Mouse (Mus musculus): ENCODE measurements at regions not wholly inside any gene's neighbourhood (a gene's known extent, or its start where the extent isn't known, plus 50 kb on each side); places are given as distances from the start of the nearest gene placed in this dataset.

DNA sequence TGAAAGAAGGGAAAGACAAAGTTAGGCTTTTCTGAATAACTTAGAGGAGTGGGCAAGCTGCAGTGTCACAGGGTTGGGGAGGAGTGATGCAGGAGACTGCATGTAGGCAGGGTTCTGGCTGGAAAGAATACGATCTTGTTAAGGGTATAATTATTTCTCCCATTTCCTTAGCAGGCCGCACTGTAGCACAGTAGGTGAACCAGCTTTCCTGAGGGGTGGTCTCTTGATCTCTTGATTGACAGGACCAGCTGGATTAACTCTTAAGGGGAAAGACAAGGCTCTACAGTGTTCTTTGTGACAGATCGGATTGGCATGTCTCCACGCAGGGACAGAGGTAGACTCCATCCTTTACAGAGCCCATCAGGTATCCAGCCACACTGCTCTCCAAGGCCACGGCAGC lies 54.5 kb upstream of the Meis1 start:
- no peak for DNase-seq (ENCODE audit: low spot score)

DNA sequence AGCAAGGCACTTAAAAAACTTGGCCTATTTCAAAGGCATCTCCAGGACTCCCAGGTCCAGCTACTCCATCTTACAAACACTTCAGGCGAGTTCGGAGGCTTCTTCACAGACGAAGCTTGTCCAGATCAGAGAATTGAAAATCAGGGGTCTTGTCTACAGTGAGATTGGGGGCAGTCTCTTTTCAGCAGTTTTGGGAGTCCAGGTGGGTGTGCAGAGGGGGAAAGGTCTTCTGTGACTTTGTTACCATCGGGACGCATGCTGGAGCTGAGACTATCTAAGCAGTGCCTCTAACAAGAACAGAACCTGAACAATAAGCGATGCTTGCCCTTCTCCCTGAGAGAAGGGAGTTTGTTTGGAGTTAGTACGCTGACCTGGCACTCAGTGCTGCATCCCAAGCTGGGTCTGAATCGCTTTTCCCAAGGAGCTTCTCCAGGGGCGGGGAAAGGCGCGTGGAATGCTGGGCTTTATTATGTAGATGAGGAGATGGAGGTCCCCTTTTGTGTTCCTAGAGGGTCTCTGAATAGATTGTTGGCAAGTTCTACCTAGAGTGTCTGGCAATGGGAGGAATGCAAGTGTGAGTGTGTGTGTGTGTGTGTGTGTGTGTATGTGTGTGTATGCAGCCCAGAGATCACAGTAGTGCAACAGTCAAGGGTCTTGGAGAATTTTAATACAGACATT lies 55.2 kb upstream of the Meis1 start:
- no peak for DNase-seq (ENCODE audit: low spot score)

DNA sequence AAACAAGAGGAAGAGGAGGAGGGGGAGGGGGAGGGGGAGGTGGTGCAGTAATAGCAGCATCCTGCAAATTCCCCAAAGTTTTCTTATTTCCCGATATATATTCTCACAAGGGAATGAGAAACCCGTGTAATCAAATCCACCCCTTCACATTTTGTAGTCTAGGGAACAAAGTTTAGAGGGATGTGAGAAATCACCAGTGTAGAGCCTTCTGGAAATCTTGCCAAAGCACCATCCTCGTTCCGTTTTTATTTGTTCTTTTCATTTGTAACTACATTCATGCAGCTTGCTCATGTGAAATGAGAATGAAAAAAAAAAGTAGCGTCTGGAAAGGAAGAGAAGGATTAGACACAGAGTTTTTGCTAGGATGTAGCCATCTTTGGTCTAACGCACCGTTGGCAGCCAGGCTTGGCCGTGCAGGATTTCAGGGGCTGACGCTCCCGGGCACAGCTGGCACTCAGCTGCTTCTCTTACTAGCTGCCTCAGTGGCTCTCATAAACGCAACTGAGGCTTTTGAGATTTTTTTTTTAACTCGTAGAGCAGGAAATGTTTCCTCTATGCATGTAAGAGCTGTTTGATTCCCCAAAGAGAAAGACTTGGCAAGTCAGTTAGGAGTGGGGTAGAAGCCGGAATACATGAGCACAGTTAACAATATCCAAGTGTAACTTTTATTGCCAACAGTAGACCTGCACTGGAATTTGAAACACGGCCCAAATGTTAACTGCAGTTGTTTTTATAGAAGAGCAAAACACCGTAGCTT lies 72.5 kb upstream of the Meis1 start:
- DNase-seq (ENCODE audit: low spot score): no peak

DNA sequence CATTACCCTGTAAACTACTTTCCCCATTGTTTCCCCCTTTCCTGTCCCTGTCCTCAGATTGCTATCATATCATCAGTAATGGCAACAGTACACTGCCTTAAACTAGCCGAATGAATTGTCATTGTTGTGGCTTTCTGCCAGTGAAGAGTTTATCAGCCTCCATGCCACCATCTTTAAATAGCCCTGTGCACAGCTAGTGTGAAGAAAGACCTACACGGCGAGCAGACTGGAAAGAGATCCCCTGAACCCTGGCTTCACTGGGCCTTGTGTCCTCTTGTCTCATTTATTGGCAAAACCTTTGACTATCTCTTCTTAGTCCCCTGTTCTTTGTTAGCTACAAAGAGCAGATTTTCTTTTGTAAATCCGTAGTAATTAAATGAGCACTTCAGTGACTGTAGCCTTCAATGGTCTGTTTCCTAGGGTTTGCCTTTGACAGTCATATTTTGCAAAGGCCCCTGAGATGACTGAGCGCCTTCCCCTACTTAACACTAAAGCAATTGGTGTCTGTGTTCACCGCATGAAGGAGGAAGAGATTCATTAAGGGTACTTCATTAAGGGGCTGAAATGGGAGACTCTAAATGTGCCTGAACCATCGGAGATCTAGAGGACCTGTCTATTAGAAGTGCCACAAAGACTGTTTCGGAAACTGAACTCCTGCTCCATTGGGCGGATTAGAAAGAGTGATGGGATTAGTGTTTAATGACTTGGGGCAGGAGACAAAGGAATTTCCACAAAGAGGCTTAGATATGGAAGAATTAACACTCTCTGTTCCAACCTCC lies 74.4 kb upstream of the Meis1 start:
- no peak for DNase-seq (ENCODE audit: low spot score)

DNA sequence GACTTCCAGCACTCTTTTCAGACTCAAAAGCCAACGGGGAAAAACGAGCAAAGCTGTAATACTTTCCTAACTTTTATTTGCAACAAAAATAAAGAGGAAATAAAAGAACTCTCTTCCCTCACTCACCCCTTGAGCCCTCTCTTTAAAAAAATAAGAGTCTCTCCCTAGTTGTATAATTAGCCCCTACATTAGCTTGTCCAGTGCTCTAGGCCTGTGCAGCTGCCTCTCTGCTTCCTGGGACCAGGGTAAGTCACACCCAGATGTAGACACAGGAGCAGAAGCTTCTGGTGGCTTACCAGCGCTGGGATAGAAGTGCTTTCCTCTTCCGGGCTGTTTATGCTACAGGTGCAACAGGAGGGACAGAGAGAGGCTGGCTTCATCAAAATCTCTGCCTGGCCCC lies 75.0 kb upstream of the Meis1 start:
- no peak for DNase-seq (ENCODE audit: low spot score)

DNA sequence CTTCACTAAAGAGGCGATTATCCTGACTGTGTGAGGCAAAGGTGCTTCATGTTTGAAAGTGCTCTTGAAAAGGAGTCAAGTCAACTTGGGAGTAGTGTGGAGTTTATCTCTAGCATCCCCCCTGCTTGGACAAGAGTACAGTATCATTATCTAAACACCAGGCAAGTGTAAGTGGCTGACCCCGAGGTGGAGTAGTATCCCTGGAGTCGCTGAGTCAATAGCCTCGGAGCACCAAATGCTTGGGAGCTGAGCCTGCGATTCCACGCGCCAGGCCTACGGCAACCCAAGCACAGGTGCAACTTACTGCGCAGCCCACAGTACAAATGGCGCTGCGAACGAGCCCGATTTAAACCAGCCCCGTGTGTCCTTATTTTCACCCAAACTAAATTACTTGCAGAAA lies 75.4 kb upstream of the Meis1 start:
- no peak for DNase-seq (ENCODE audit: low spot score)

DNA sequence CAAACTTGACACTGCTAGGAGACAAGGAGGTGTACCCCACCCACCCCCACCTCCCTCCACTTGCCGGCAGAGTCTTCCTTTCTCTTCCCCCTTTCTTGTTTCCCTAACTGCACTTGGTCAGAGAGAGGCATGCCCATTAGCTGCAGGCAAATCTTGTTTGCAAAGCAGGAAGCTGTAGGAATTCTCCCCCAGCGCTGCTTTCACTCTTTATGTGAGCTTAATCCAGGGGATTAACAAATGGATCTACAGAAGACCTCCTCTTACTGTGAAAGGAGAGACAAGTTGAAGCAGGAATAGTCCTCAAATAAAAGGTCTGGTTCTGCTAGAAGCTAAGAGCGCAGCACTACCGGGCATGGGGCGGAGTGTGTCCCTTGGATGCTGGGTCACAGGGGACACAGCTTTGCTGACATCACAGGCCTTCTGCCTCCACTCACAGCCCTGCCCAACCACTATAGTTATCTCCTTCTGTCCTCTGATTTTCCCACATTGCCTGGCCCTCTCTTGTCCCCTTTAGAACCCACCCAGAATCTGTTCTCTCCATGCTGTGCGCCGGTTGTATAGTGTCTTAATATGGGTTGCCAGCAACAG lies 84.3 kb upstream of the Meis1 start:
- no peak for DNase-seq (ENCODE audit: low spot score)

DNA sequence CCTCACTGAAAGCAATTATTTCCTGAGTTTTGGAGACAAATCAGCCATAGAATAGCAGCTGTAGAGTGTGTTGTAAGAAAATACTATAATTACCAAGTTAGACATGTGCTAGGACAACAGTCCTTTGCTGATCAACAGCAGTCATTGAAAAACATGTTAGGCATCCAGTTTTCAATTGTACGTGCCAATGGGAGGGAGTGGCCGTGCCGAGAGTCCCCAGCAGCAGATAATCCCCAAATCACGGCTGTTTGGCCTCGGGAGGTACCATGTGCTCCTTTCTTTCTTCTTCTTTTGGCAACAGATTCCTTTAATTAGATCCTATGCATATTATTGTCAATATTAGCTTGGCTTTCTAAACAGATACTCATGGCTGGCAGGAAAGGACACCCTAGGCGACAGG lies 88.4 kb upstream of the Meis1 start:
- DNase-seq (ENCODE audit: low spot score): no peak

DNA sequence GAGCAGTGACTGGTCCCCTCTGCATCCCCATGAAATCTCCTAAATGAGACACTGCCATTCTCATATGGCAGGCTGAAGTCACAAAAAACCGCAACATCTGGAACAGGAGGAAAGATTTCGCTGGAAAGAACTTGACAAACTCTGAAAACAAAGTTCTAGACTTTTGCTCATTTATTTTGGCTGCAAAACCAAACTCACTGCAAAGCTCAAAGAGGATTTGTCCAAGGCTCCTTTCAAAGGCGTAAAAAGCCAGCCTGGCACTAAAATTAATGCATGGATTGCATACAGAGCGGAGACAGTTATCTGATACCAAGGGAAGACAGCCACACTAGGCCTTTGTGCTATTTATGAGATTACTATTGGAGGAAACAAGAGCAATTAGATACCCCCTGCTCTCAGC lies 90.3 kb upstream of the Meis1 start:
- no peak for DNase-seq (ENCODE audit: low spot score)

DNA sequence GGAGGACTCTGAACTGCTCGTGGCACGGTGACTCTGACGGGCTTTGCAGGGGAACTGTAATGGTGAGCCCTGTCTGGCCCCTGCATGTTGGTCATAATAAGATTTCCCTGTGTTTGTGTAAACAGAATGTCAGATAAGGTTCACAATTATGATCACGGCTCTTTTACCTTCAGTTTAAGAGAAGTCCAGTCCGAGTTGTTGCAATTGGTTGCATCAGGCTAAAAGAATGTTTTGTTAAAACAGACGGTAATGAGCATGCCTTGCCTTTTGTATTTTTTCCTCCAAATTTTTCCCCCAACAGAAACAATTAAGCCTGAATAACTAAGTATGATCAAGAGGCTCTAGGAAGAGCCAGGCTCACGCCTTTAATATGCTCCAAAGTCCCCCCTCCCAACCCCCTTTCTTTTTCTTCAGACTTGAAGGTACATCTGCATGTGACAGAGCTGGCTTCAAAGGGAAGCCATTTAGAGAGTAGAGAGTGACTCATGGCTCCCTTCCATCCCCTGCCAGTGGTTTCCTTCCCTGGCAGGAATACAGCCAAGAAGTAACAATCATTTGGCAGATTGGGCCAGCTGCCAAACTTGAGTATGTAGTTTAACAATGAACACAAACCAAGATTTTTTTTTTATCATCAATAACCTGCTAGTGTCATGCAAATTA lies 93.3 kb upstream of the Meis1 start:
- no peak for DNase-seq (ENCODE audit: low spot score)

DNA sequence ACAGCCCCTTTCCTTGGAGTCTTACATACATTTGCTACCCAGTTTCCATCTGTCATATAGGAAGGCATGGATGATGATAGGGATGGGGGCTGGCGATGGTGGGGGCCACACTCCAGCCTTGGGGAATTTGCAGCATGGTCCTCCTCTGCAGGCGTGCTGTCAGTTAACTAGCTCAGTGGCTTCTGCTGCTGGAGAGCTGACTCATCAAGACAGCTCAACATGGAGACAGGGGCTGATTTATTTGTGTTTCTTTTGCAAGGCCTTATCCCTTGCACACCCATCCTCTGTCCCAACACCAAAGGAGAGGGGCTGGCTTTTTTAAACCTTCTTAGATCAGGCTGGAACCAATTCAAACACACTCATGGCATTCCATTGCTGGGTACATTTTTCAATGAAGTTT lies 98.3 kb upstream of the Meis1 start:
- no peak for DNase-seq (ENCODE audit: low spot score)

DNA sequence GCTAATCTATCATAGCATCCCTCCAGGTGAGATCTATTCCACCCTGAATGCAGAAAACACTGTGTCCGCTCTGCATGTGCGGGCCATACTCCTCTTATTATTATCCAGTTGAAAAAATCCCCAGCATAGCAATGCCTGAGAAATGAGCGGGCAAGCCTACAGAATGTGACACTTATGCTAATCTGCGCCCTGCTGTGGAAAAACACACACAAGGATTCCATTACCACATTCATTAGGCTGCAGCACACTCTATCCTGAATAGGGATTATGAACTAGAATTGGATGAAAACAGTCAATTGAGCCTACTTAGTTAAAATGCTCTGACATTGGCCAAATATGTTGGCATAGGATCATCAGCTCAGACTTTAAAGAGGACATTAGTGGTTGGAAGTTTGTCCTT lies 99.5 kb upstream of the Meis1 start:
- no peak for DNase-seq (ENCODE audit: low spot score)

DNA sequence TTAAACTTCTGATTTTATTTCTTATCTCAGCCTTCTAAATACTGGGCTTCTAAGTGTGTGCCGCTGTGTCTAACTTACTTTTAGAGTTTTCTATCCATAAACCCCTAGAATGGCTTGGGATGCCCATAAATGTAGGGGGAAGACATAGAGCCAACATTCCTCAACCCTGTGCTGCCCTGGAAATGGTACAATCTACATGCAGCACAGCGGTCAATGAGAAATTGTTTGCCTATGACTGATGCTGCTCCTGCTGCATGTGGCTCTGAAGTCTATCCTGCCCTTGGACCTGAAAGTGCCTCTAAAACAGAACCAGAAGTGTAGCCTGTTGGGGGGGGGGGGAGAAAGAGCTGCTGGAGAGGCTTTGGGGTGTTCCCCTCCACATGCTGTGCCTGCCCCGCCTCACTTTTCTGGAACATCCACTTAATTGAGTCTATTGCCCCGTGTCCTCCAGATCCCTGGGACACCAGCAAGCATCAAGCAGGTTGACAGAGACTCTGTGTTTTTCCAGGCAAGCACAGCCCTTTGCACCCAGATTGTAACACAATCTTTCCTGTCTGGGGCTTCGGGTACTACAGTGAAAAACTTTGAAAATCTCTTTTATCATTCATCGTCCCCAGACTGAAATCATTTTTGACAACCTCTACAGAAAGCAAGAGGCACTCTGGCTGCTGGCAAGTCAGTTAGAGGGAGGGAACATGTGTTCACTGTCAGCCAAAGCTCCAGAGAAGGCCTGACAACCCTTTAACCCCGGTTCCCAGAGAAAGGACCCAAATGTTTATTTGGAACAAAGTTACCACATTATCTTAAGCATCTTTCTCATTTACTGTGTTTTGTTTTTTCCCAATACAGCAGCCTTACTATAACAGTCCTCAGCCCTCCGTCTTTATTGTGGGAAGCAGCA lies 101.4 kb upstream of the Meis1 start:
- no peak for DNase-seq (ENCODE audit: low spot score)

DNA sequence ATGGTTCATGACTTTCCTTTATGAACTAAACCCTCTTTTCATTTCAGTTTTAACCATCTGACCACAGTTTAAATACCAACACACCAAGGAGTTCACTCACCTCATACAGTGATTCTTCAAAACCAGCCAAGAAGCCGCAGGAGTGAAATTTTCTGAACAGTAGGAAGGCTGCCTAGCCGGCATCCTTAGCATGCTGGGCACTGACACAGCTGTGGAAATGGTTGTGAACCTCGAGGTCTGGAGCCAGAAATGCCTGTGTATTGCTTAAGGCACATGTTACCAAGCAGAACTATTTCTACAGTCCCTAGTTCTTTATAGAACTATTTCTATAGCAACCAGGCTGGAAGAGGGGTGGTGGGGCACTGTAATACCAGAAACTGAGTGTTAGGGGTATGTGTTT lies 102.1 kb upstream of the Meis1 start:
- no peak for DNase-seq (ENCODE audit: low spot score)

DNA sequence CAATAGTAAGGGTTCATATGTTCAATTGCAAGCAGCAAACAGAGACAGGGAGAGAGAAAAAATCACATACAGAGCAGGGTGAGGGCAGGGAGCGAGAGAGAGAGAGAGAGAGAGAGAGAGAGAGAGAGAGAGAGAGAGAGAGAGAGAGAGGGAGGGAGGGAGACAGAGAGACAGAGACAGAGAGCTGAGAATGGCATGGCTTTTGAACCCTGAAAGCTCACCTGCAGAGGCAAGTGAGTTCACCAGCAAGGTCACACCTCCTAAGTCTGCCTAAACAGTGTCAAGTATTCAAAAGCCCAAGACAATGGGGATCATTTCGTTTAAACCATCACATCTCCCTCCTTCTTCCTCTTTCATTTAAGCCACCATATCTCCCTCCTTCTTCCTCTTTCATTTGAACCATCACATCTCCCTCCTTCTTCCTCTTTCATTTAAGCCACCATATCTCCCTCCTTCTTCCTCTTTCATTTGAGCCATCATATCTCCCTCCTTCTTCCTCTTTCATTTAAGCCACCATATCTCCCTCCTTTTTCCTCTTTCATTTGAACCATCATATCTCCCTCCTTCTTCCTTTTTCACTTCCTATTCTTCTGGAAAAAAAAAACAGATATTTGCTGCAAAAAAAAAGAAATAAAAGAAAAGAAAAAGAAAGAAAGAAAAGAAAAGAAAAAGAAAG lies 116.7 kb upstream of the Meis1 start:
- DNase-seq (ENCODE audit: low spot score): no peak

DNA sequence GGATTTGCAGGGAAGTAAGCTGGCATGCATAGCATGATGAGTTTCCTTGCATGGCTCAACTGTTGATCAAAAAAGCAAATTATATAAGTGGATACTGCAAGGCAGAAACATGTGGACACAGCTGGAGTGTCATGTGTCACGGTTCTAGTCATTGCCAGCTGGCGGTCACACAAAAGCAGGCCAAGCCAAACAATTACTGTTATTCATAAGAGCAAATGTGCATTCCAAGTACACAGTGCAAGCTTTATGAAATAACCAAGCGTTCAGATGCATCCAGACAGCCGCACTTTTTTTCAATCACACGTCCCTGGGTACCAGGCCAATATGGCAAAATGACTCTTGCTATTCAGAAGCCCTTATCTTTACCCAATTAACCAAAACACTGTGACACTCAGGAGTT lies 119.6 kb upstream of the Meis1 start:
- DNase-seq (ENCODE audit: low spot score): no peak

DNA sequence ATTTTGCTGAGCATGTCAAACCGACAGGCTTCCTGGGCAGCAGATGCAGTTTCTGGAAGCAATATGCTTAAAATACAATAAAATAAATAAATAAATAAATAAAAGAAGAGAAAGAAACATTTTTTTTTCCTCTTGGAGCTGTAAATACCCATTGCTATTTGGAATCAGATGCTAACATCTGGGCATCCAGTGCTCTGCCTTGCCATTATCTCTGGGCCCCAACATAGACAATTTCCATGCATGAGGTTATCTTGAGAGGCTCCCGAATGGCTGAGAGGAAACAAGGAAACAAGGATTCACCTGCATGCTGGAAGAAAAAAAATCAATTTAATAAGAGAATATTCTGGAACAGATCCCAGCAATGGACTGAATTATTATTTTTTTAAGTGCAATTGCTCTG lies 120.0 kb upstream of the Meis1 start:
- DNase-seq (ENCODE audit: low spot score): no peak

DNA sequence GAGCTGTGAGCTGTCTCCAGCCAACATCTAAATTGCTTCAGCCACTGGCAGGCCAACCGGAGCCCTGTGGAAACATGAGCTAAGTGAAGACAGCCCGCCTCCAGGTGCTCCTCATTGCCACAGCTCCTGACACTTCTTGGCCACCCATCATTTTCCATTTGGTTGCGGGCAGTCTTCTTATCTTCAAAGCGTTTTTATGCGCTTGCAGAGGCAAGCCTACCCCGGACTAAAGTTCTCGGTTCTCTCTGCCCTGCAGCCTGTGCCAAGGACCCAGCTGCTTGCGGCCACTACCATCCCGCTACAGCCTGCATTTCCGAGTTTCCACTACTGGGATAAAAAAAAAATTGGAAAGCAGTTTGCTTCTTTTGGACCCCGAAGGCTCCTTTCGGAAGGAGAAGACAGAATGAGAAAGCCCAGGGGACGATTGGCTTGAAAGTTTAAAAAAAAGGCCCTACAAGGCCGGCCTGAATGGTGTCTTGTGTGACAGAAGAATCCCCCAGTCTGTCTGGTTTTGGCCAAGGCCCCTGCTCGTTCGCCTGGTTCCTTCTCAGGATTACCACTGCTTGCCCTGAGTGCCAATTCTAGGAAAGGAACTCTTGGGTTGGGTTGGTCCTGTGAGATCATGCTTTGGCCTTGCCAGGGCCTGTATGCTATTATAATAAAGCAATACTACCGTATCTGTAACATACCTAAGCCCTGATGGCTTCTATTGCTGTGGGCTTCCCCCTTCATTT lies 124.6 kb upstream of the Meis1 start:
- no peak for DNase-seq (ENCODE audit: low spot score)

DNA sequence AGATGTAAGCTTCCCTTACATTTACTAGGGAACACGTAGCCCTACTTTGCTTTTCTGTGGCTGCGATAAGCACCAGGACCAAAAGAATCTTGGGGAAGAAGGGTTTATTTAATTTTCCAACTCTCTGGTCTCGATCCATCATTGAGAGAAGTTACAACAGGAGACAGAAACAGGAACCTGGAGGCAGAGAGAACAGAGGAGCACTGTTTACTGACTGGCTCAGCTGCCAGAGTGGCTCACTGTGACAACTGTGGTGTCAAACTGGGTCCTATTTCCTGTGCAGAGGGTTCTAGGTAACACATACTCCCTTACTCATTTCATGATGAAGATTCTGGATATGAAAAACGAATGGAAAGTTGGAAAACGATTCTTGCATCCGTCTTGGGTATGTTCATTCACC lies 125.7 kb upstream of the Meis1 start:
- DNase-seq (ENCODE audit: low spot score): no peak

DNA sequence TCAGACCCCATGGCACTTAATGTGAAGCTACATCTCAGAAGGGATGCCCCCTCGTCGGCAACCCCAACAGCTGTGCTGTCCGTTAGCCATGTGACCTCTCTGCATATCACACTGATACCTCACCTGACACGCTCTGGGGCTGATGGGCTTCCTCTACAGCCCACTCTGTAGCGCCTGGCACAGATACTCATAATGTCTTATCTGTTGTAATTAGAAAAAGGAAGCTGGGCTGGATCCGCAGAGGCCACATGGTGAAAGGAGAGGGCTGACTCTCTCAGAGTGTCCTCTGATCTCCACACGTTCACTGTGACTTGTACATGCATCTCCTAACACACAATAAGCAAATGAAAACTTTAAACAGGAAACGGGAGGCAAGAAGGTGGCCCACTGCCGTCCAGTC lies 126.5 kb upstream of the Meis1 start:
- DNase-seq (ENCODE audit: low spot score): no peak
